Mouse (Mus musculus) embryonic facial prominence, embryonic 14.5 days (tissue): ENCODE data around the gene Brca2. TPM values are rescaled to one million over a fixed set of nuclear protein-coding genes. Genes with fewer than 3 reads are reported as not detected.

Experiments used
- ATAC-seq: fragments of 200-750 bp; cut with Nextera tagmentation; 2 replicates; pipeline ENCODE4 v1.8.0; 2017; ENCODE audit warnings: low read depth, moderate number of reproducible peaks, moderate TSS enrichment
- DNase-seq: peaks from one replicate; pipeline ENCODE4 v3.0.0-alpha.2; 2015; ENCODE audit warnings: low spot score
- H3K27ac ChIP-seq: fragments of 300-500 bp; sonication (generic); replicated peaks from 2 replicates; pipeline ENCODE4 v1.5.1; 2014; ENCODE audit warnings: low read depth, mild to moderate bottlenecking, low read length, moderate library complexity
- H3K27me3 ChIP-seq: fragments of 300-500 bp; sonication (generic); replicated peaks from 2 replicates; pipeline ENCODE4 v1.6.1; 2014; ENCODE audit warnings: low read length; ENCODE audit not compliant: control insufficient read depth, insufficient read depth
- H3K36me3 ChIP-seq: fragments of 300-500 bp; sonication (generic); 2 replicates; pipeline ENCODE4 v1.6.1; 2014; ENCODE audit warnings: low read length, mixed read lengths; ENCODE audit not compliant: control insufficient read depth, insufficient read depth
- H3K4me1 ChIP-seq: fragments of 300-500 bp; sonication (generic); 2 replicates; pipeline ENCODE4 v1.6.1; 2014; ENCODE audit warnings: antibody characterized with exemption, low read length; ENCODE audit not compliant: control insufficient read depth, insufficient read depth
- H3K4me2 ChIP-seq: fragments of 300-500 bp; sonication (generic); 2 replicates; pipeline ENCODE4 v1.6.1; 2014; ENCODE audit warnings: low read depth, mild to moderate bottlenecking, low read length, moderate library complexity, mixed read lengths
- H3K4me3 ChIP-seq: fragments of 300-500 bp; sonication (generic); 2 replicates; pipeline ENCODE4 v1.5.1; 2014; ENCODE audit warnings: low read depth, mild to moderate bottlenecking, low read length
- H3K9ac ChIP-seq: fragments of 300-500 bp; sonication (generic); 2 replicates; pipeline ENCODE4 v1.6.1; 2014; ENCODE audit warnings: low read depth, mild to moderate bottlenecking, low read length, moderate library complexity, mixed read lengths
- H3K9me3 ChIP-seq: fragments of 300-500 bp; sonication (generic); 2 replicates; pipeline ENCODE4 v1.6.1; 2016; ENCODE audit warnings: low read length; ENCODE audit not compliant: control insufficient read depth
- WGBS: fragments of 180-500 bp; shearing (Covaris S2); extraction: QIAGEN DNeasy Blood & Tissue Kit; methylation state at CpG from one replicate; pipeline ENCODE4 v1.1.7; 2014; 5-methylcytosine and 5-hydroxymethylcytosine counted together
- polyA plus RNA-seq: library from polyadenylated mRNA; unstranded; fragments of >200 nt; fragmentation: Nextera tagmentation; extraction: Ambion mirVana; gene quantifications from 2 replicates; pipeline ENCODE4 v1.2.1, GENCODE M21; 2014

Brca2 gene
- polyA plus RNA-seq, 1 experiment from 2014 or later = 14.5 TPM

DNA sequence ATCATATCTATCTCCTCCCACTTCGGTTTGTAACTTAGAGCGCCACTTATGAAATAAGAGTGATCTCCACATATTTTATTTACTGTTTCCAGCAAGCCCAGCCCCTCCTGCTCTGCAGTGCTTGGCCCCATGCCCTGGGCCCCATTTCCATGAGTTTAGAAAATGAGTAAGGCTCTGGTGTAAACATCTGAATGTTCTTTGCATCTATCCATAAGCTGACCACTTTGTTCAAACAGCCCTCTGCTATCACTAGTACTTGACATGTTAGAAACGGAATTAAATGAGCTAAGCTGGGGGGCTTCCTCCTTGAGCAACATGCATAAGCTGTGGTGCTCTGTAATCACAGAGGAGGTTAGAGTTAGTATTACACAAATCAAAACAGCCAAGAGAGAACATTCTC lies 52.0 kb downstream of the Brca2 start:
- Histone ChIP-seq H3K27ac (no peak overlapping the region), H3K4me2 (no peak overlapping the region), H3K27me3 (no peaks in the 10 kb centered on the region), H3K9ac (no peak overlapping the region), H3K9me3 (no peaks in the 10 kb centered on the region), H3K4me1 (no peaks in the 10 kb centered on the region), H3K4me3 (no peak overlapping the region), H3K36me3 (peaks cover 14% of the 10 kb centered on the region)
- DNase-seq = no peak
- WGBS = 84% methylated on average over 3 of the region's 3 CpGs
- ATAC-seq = no peak

DNA sequence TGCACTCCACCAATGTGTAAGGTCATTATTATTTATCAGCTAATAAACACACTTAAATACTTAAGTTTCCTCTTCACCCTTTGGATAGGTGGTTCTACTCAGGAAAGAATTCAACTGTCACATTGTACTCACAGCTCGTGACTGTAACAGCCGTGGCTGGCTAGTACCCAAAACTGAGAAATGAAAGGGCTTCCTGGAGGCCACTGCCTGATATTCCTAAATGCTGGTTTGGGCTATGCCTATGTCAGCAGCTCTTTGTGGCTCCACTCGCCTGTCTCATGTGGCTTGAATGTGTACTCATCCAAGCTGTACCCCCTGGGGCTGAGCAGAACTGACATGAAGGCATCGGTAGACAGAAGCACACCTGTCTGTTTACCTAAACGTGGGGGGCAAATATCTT lies 52.5 kb downstream of the Brca2 start:
- Histone ChIP-seq H3K27ac (no peak overlapping the region), H3K27me3 (no peaks in the 10 kb centered on the region)

DNA sequence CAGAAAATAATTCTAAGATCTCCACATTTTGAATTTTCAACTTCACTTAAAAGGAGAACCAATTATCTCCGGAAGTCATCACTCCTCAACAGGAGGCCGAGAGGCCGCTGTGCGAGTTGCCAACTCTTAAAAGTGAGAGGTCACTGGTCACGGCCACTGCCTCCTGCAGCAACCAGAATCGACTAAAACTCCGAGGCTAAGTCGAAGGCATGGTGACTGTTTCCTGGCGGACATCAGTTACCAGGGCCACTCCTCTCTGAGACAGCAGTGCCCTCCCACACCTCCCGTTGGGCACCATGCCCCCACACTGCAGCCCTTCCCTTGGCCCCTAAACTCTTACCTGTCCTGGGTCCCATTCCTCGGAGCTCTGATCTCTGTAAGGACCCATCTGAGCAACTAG lies 54.4 kb downstream of the Brca2 start:
- no peaks in the 10 kb centered on the region for H3K4me1 ChIP-seq
- 84% methylated on average over 11 of the region's 11 CpGs for WGBS
- no peak overlapping the region for H3K4me3 ChIP-seq

More for the DNA sequence above, 52.5 kb downstream of the Brca2 start:
- Histone ChIP-seq H3K4me2 (no peak overlapping the region), H3K9ac (no peak overlapping the region), H3K36me3 (peaks cover 14% of the 10 kb centered on the region; the same call in 1 of the 2 replicates), H3K4me3 (no peak overlapping the region), H3K4me1 (no peaks in the 10 kb centered on the region), H3K9me3 (no peaks in the 10 kb centered on the region)
- ATAC-seq = no peak
- no peak for DNase-seq
- WGBS = 71% methylated on average over 5 of the region's 5 CpGs

DNA sequence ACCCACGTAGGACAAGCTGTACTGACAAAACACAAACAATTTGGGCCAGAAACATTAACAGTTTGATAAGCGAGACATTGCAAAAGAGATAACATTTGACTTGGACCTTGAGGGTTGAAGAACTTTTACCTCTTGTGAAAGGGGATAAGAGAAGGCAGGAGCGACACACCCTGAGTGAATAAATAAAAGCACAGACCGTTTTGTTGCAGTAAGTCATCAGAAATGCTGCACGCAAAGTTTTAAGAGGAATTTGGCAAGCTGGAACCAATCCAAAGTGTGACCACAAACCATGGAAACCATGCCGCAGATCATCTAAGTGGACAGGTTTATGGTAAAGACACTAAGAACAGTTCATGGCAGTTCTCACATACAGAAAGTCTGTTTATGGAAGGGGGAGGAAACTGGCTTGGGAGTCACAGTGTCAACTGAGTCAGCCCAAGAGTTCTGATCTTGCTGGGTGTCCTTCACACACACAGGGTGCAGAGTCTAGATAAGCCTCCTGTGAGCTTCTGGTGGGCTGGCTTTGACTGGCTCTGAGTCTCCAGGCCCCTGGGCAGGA lies 56.3 kb downstream of the Brca2 start:
- ATAC-seq (no peak), DNase-seq (no peak)
- Histone ChIP-seq H3K4me1 (no peaks in the 10 kb centered on the region), H3K4me3 (no peak overlapping the region), H3K4me2 (no peak overlapping the region), H3K9ac (no peak overlapping the region), H3K36me3 (no peaks in the 10 kb centered on the region), H3K9me3 (no peaks in the 10 kb centered on the region), H3K27me3 (no peaks in the 10 kb centered on the region), H3K27ac (no peak overlapping the region)
- WGBS = 59% methylated on average over 6 of the region's 6 CpGs

More for the DNA sequence above, 54.4 kb downstream of the Brca2 start:
- DNase-seq (no peak), ATAC-seq (no peak)
- Histone ChIP-seq H3K27me3 (no peaks in the 10 kb centered on the region), H3K36me3 (peaks cover 10% of the 10 kb centered on the region; the same call in 1 of the 2 replicates), H3K9ac (no peak overlapping the region), H3K9me3 (no peaks in the 10 kb centered on the region), H3K27ac (no peak overlapping the region), H3K4me2 (no peak overlapping the region)

DNA sequence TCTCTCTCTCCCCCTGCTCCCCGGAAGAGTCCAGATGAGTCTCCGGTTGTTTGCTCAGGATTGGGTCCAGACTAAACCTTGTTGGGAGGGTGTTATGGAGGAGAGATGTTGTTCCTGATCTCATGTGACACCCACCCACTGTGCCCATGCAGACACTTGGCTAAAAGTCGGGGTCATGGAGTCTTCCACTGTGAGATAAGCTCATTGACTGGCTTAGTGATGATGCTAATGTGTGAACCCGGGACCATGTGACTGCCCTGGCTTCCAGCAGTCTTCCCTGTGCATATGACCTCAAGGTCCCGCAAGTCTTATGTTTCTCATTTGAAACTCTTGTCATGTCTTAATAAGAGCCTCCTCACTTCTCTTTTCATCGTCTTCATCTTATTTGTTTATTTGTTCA lies 58.8 kb downstream of the Brca2 start:
- Histone ChIP-seq H3K4me3 (no peak overlapping the region), H3K27me3 (no peaks in the 10 kb centered on the region)
- whole genome bisulfite sequencing = 65% methylated on average over 6 of the region's 6 CpGs

DNA sequence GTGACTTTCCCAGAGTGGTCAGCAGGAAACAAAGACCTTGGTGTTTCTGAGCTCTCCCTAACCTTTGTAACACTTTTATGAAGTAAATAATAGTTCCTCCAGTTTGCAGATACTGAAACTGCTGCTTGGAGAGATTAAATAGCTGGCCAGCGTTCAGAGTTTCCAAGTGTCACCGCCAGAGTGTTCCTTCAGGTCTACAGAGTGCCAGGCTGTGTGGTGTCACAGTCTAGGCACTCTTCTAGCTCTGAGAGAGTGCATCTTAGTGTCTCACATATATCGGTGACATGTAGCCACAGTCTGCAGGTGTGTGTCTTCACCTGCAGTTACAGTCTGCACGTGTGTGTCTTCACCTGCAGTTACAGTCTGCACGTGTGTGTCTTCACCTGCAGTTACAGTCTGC lies 60.8 kb downstream of the Brca2 start:
- no peak overlapping the region for H3K9ac ChIP-seq
- WGBS = 80% methylated on average over 5 of the region's 5 CpGs
- H3K4me2 ChIP-seq = no peak overlapping the region

More for the DNA sequence above, 58.8 kb downstream of the Brca2 start:
- H3K27ac ChIP-seq = no peak overlapping the region
- H3K36me3 ChIP-seq = no peaks in the 10 kb centered on the region
- DNase-seq = no peak
- no peak for ATAC-seq
- H3K4me2 ChIP-seq = no peak overlapping the region
- H3K4me1 ChIP-seq = no peaks in the 10 kb centered on the region
- H3K9me3 ChIP-seq = no peaks in the 10 kb centered on the region
- H3K9ac ChIP-seq = no peak overlapping the region

DNA sequence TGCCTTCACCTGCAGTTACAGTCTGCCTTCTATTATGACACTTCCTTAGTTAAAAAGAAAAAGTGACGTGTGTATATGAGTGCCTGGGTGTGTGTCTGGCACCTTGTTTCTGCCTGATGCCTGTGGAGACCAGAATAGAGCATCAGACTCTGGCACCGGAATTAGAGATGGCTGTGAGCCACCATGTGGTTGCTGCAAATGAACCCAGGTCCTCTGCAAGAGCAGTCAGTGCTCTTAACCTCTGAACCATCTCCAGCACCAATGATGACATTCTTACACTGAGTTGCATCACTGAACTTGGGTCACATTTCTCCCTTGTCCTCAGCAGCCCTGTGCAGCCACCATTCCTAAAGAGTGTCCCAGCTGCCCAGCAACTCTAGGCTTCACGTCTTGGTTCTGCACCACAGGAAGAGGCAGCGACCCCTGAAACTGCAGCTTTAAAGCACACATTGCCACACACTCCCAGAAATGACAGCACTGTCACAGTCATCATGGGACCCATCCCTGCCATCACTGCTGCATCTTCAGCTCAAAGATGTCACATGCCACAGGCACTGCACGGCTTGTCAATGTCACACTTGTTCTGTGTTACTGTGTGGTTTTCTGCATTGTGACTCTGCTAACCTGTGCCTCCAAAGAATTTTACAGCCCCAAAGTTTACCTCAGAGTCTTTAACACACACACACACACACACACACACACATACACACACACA lies 61.3 kb downstream of the Brca2 start:
- no peak overlapping the region for H3K4me3 ChIP-seq
- DNase-seq (no peak), ATAC-seq (no peak)
- H3K27me3 ChIP-seq = no peaks in the 10 kb centered on the region
- no peak overlapping the region for H3K9ac ChIP-seq
- no peaks in the 10 kb centered on the region for H3K9me3 ChIP-seq
- H3K36me3 ChIP-seq = no peaks in the 10 kb centered on the region
- H3K4me1 ChIP-seq = no peaks in the 10 kb centered on the region
- 67% methylated on average over 5 of the region's 5 CpGs for WGBS
- H3K4me2 ChIP-seq = no peak overlapping the region
- no peak overlapping the region for H3K27ac ChIP-seq

More for the DNA sequence above, 60.8 kb downstream of the Brca2 start:
- ATAC-seq = no peak
- no peak overlapping the region for H3K4me3 ChIP-seq
- no peaks in the 10 kb centered on the region for H3K4me1 ChIP-seq
- no peak for DNase-seq
- no peaks in the 10 kb centered on the region for H3K9me3 ChIP-seq
- no peak overlapping the region for H3K27ac ChIP-seq
- no peaks in the 10 kb centered on the region for H3K27me3 ChIP-seq
- no peaks in the 10 kb centered on the region for H3K36me3 ChIP-seq

DNA sequence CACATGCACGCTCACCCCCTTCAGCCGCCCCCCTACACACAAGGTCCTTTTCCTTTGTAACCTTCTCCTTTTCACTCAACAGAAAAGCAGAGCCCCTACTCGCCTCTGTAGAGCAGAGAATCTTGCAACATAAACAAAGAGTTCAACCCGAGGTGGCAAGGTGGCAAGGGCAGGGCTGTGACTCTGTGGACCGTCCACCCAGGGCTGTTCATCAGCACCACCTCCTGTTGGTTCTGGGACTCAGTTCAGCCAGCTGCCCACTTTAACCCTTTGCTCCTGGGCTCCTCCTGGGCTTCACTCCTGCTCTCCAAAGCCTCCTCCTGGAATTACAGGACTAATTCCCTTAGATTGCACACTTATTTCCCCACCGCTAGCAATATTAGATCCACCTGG lies 61.9 kb downstream of the Brca2 start:
- Histone ChIP-seq H3K4me3 (no peak overlapping the region), H3K4me2 (no peak overlapping the region), H3K36me3 (no peaks in the 10 kb centered on the region), H3K9me3 (no peaks in the 10 kb centered on the region), H3K27me3 (no peaks in the 10 kb centered on the region), H3K4me1 (no peaks in the 10 kb centered on the region), H3K27ac (no peak overlapping the region), H3K9ac (no peak overlapping the region)
- no peak for ATAC-seq
- 48% methylated on average over 6 of the region's 6 CpGs for WGBS
- no peak for DNase-seq

DNA sequence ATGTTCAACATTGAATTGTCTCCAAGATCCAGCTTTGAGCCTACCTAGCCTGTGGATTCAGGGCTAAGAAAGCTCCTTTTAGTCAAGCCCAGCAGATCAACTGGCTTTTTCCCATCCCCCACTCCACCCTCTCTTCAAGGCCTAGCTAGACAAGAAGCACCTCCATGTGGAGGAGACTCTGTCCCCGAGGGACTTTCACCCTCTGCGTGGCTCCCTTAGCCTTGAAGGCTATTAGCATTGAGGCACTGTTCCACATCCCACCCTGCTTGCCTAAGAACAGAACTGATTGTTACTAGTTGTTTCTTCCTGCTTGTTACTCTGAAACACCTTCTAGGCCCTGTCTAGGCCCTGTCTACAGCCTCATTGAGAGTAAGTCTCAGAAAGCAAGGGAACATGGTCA lies 67.5 kb downstream of the Brca2 start:
- Histone ChIP-seq H3K4me1 (peaks cover 3% of the 10 kb centered on the region), H3K4me3 (no peak overlapping the region), H3K4me2 (no peak overlapping the region), H3K36me3 (no peaks in the 10 kb centered on the region), H3K9ac (no peak overlapping the region), H3K27me3 (peaks cover 17% of the 10 kb centered on the region), H3K27ac (no peak overlapping the region), H3K9me3 (no peaks in the 10 kb centered on the region)
- 68% methylated on average over 2 of the region's 2 CpGs for WGBS
- ATAC-seq (no peak), DNase-seq (no peak)
